Mouse (Mus musculus) thymus, adult 2 months (tissue): Measurements from ENCODE around the gene Kctd21. TPM values are rescaled to one million over a fixed set of nuclear protein-coding genes. Genes with fewer than 3 reads are reported as not detected.

ENCODE experiments used
- DNase-seq: peaks from one replicate; pipeline ENCODE4 v3.0.0; 2021
- H3K27ac ChIP-seq: fragments of 200-500 bp; 2 replicates; pipeline ENCODE4 v1.5.1; 2012; ENCODE audit warnings: low read length, control low read depth; ENCODE audit not compliant: control insufficient read depth, insufficient read depth
- H3K27me3 ChIP-seq: fragments of 200-500 bp; 2 replicates; pipeline ENCODE4 v1.6.1; 2012; ENCODE audit warnings: mild to moderate bottlenecking, low read length, moderate library complexity, mixed read lengths; ENCODE audit not compliant: control insufficient read depth, insufficient read depth
- H3K36me3 ChIP-seq: fragments of 200-500 bp; 2 replicates; pipeline ENCODE4 v1.6.1; 2012; ENCODE audit warnings: mild to moderate bottlenecking, low read length, moderate library complexity; ENCODE audit not compliant: control insufficient read depth, insufficient read depth
- H3K4me1 ChIP-seq: fragments of 200-500 bp; replicated peaks from 2 replicates; pipeline ENCODE4 v1.6.1; 2012; ENCODE audit warnings: low read length; ENCODE audit not compliant: control insufficient read depth, insufficient read depth
- H3K4me3 ChIP-seq: fragments of 200-500 bp; 2 replicates; pipeline ENCODE4 v1.5.1; 2012; ENCODE audit warnings: mild to moderate bottlenecking, low read length, control low read depth, moderate library complexity; ENCODE audit not compliant: control insufficient read depth, insufficient read depth
- CTCF ChIP-seq: fragments of 200-500 bp; IDR thresholded peaks from 2 replicates; pipeline ENCODE4 v1.5.1; 2012; ENCODE audit warnings: mild to moderate bottlenecking, control low read depth, low read length, moderate library complexity, borderline replicate concordance; ENCODE audit not compliant: control insufficient read depth, poor library complexity, insufficient read depth; ENCODE audit errors: extremely low read depth
- POLR2A ChIP-seq: fragments of 200-500 bp; IDR thresholded peaks from 2 replicates; pipeline ENCODE4 v1.6.1; 2012; ENCODE audit warnings: mild to moderate bottlenecking, low read length, control low read depth, moderate library complexity; ENCODE audit not compliant: control insufficient read depth, poor library complexity, insufficient read depth; ENCODE audit errors: extremely low read depth
- WGBS: fragments of 180-500 bp; shearing (Covaris S2); methylation state at CpG from one replicate; pipeline ENCODE4 v1.1.7; 2018; 5-methylcytosine and 5-hydroxymethylcytosine counted together
- polyA plus RNA-seq: library from polyadenylated mRNA; depleted of rRNA; stranded (reverse); fragments of >200 nt; gene quantifications from 2 replicates; pipeline ENCODE4 v1.2.3, GENCODE M21; 2012

Kctd21 gene
- polyA plus RNA-seq, 1 experiment, result 4.3 TPM

- 93% methylated on average over 4 of the region's 4 CpGs for WGBS
- Histone ChIP-seq H3K4me3 (no peak overlapping the region), H3K27me3 (no peaks in the 10 kb centered on the region), H3K36me3 (no peaks in the 10 kb centered on the region), H3K27ac (no peak overlapping the region), H3K4me1 (no peaks in the 10 kb centered on the region)
- DNase-seq, result peak; percentile 0
- TF ChIP-seq CTCF (no peak), POLR2A (no peak)
These were observed 22.4 kb upstream of the Kctd21 start for GRCm38 (mm10) chr7:97309461-97310340.

- Histone ChIP-seq H3K27ac (no peak overlapping the region), H3K4me1 (no peaks in the 10 kb centered on the region), H3K27me3 (no peaks in the 10 kb centered on the region), H3K36me3 (no peaks in the 10 kb centered on the region), H3K4me3 (no peak overlapping the region)
- 98% methylated on average over 3 of the region's 3 CpGs for WGBS
- TF ChIP-seq CTCF, result no peak
- no peak for TF ChIP-seq POLR2A
- no peak for DNase-seq
These were observed 21.8 kb upstream of the Kctd21 start for GRCm38 (mm10) chr7:97310341-97310635.

- Histone ChIP-seq H3K4me3 (no peak overlapping the region), H3K4me1 (no peaks in the 10 kb centered on the region), H3K27me3 (no peaks in the 10 kb centered on the region), H3K36me3 (no peaks in the 10 kb centered on the region), H3K27ac (no peak overlapping the region)
- TF ChIP-seq POLR2A, result no peak
- no peak for TF ChIP-seq CTCF
- WGBS, result 98% methylated on average over 14 of the region's 14 CpGs
- no peak for DNase-seq
These were observed 20.5 kb upstream of the Kctd21 start for GRCm38 (mm10) chr7:97311620-97312019.

GRCm38 (mm10) chr7:97312196-97312595 lies 19.9 kb upstream of the Kctd21 start:
- no peak for TF ChIP-seq CTCF
- no peak for TF ChIP-seq POLR2A
- no peak overlapping the region for H3K4me3 ChIP-seq
- no peaks in the 10 kb centered on the region for H3K27me3 ChIP-seq
- H3K27ac ChIP-seq, result no peak overlapping the region
- 95% methylated on average over 17 of the region's 17 CpGs for WGBS
- DNase-seq, result no peak
- no peaks in the 10 kb centered on the region for H3K4me1 ChIP-seq
- no peaks in the 10 kb centered on the region for H3K36me3 ChIP-seq

GRCm38 (mm10) chr7:97312856-97313255 lies 19.3 kb upstream of the Kctd21 start:
- no peaks in the 10 kb centered on the region for H3K4me1 ChIP-seq
- no peaks in the 10 kb centered on the region for H3K27me3 ChIP-seq
- H3K4me3 ChIP-seq, result no peak overlapping the region
- no peaks in the 10 kb centered on the region for H3K36me3 ChIP-seq
- WGBS, result 87% methylated on average over 6 of the region's 6 CpGs
- no peak overlapping the region for H3K27ac ChIP-seq
- TF ChIP-seq POLR2A, result no peak
- TF ChIP-seq CTCF, result no peak
- DNase-seq, result no peak

GRCm38 (mm10) chr7:97313364-97313995 lies 18.6 kb upstream of the Kctd21 start:
- Histone ChIP-seq H3K4me1 (no peaks in the 10 kb centered on the region), H3K27ac (no peak overlapping the region), H3K4me3 (no peak overlapping the region), H3K36me3 (no peaks in the 10 kb centered on the region), H3K27me3 (no peaks in the 10 kb centered on the region)
- WGBS, result 76% methylated on average over 7 of the region's 7 CpGs
- DNase-seq, result no peak
- no peak for TF ChIP-seq CTCF
- no peak for TF ChIP-seq POLR2A

GRCm38 (mm10) chr7:97314646-97315045 lies 17.5 kb upstream of the Kctd21 start:
- 92% methylated on average over 5 of the region's 5 CpGs for WGBS
- DNase-seq, result no peak
- H3K4me3 ChIP-seq, result no peak overlapping the region
- H3K36me3 ChIP-seq, result no peaks in the 10 kb centered on the region
- H3K27me3 ChIP-seq, result no peaks in the 10 kb centered on the region
- TF ChIP-seq POLR2A (no peak), CTCF (no peak)
- no peak overlapping the region for H3K27ac ChIP-seq
- no peaks in the 10 kb centered on the region for H3K4me1 ChIP-seq
